Mouse (Mus musculus) heart, embryonic 11.5 days (tissue): ENCODE results near the gene Capn11. TPM values are rescaled to one million over a fixed set of nuclear protein-coding genes. Genes with fewer than 3 reads are reported as not detected.

ENCODE experiments used
- ATAC-seq: fragments of 200-750 bp; cut with Nextera tagmentation; replicated peaks from 2 replicates; pipeline ENCODE4 v1.8.0; 2017; ENCODE audit warnings: moderate library complexity; ENCODE audit not compliant: insufficient number of reproducible peaks, low FRiP score, low TSS enrichment
- H3K27ac ChIP-seq: fragments of 300-500 bp; sonication (generic); 2 replicates; pipeline ENCODE4 v1.5.1; 2014; ENCODE audit warnings: mild to moderate bottlenecking, low read depth, low read length
- H3K27me3 ChIP-seq: fragments of 300-500 bp; sonication (generic); 2 replicates; pipeline ENCODE4 v1.6.1; 2014; ENCODE audit warnings: mild to moderate bottlenecking, low read length, mixed read lengths; ENCODE audit not compliant: control insufficient read depth, insufficient read depth
- H3K36me3 ChIP-seq: fragments of 300-500 bp; sonication (generic); 2 replicates; pipeline ENCODE4 v1.6.1; 2014; ENCODE audit warnings: mild to moderate bottlenecking, low read length, moderate library complexity, mixed read lengths; ENCODE audit not compliant: control insufficient read depth, insufficient read depth
- H3K4me1 ChIP-seq: fragments of 300-500 bp; sonication (generic); 2 replicates; pipeline ENCODE4 v1.6.1; 2014; ENCODE audit warnings: low read length; ENCODE audit not compliant: control insufficient read depth, insufficient read depth
- H3K4me2 ChIP-seq: fragments of 300-500 bp; sonication (generic); 2 replicates; pipeline ENCODE4 v1.6.1; 2014; ENCODE audit warnings: mild to moderate bottlenecking, moderate library complexity
- H3K4me3 ChIP-seq: fragments of 300-500 bp; sonication (generic); 2 replicates; pipeline ENCODE4 v1.5.1; 2014; ENCODE audit warnings: low read depth, low read length
- H3K9ac ChIP-seq: fragments of 300-500 bp; sonication (generic); 2 replicates; pipeline ENCODE4 v1.6.1; 2014; ENCODE audit warnings: mild to moderate bottlenecking, low read depth, low read length, moderate library complexity
- H3K9me3 ChIP-seq: fragments of 300-500 bp; sonication (generic); replicated peaks from 2 replicates; pipeline ENCODE4 v1.6.1; 2016; ENCODE audit warnings: low read length; ENCODE audit not compliant: control insufficient read depth
- WGBS: fragments of 180-500 bp; shearing (Covaris S2); extraction: QIAGEN DNeasy Blood & Tissue Kit; methylation state at CpG from one replicate; pipeline ENCODE4 v1.1.7; 2014; ENCODE audit not compliant: insufficient replicate concordance; 5-methylcytosine and 5-hydroxymethylcytosine counted together
- polyA plus RNA-seq: library from polyadenylated mRNA; unstranded; fragments of >200 nt; fragmentation: Nextera tagmentation; extraction: Ambion mirVana; gene quantifications from 2 replicates; pipeline ENCODE4 v1.2.1, GENCODE M21; 2014

The Capn11 gene
- 0.32 and 0.52 TPM in 2 replicates for polyA plus RNA-seq

- Histone ChIP-seq H3K4me2 (no peak within 1 kb of the TSS), H3K9ac (no peak within 1 kb of the TSS), H3K27me3 (no peaks in the 10 kb centered on the region), H3K9me3 (no peaks in the 10 kb centered on the region), H3K36me3 (no peaks in the 10 kb centered on the region), H3K4me1 (no peaks in the 10 kb centered on the region), H3K4me3 (no peak within 1 kb of the TSS), H3K27ac (no peak within 1 kb of the TSS)
- no peak for ATAC-seq
- WGBS = 62% methylated on average over 4 of the region's 4 CpGs
Measured at GRCm38 (mm10) chr17:45659225-45659624, at the start of gene Capn11. Gene Capn11, minus strand, starts transcription at chr17:45659325.

GRCm38 (mm10) chr17:45708179-45708578 lies 49.1 kb upstream of the Capn11 start:
- Histone ChIP-seq H3K9me3 (no peaks in the 10 kb centered on the region), H3K4me1 (peaks cover 8% of the 10 kb centered on the region), H3K36me3 (no peaks in the 10 kb centered on the region), H3K4me3 (no peak overlapping the region), H3K4me2 (no peak overlapping the region), H3K9ac (no peak overlapping the region), H3K27ac (no peak overlapping the region), H3K27me3 (0 out of 2 replicates have a peak, but pooled peaks cover 2% of the 10 kb centered on the region)
- 74% methylated on average over 8 of the region's 8 CpGs for WGBS
- no peak for ATAC-seq

- Histone ChIP-seq H3K4me3 (no peak overlapping the region), H3K4me1 (peaks cover 8% of the 10 kb centered on the region), H3K27me3 (0 out of 2 replicates have a peak, but pooled peaks cover 2% of the 10 kb centered on the region), H3K4me2 (no peak overlapping the region), H3K9me3 (no peaks in the 10 kb centered on the region), H3K36me3 (no peaks in the 10 kb centered on the region), H3K27ac (no peak overlapping the region), H3K9ac (no peak overlapping the region)
- WGBS = 31% methylated on average over 3 of the region's 3 CpGs
- ATAC-seq = no peak
Measured at GRCm38 (mm10) chr17:45707376-45707775, 48.3 kb upstream of the Capn11 start.

GRCm38 (mm10) chr17:45706796-45707195 lies 47.7 kb upstream of the Capn11 start:
- Histone ChIP-seq H3K27ac (no peak overlapping the region), H3K4me1 (peaks cover 8% of the 10 kb centered on the region), H3K9ac (no peak overlapping the region), H3K4me3 (no peak overlapping the region), H3K27me3 (0 out of 2 replicates have a peak, but pooled peaks cover 2% of the 10 kb centered on the region), H3K4me2 (no peak overlapping the region), H3K9me3 (no peaks in the 10 kb centered on the region), H3K36me3 (no peaks in the 10 kb centered on the region)
- 71% methylated on average over 5 of the region's 5 CpGs for WGBS
- no peak for ATAC-seq

GRCm38 (mm10) chr17:45703187-45703586 lies 44.1 kb upstream of the Capn11 start:
- Histone ChIP-seq H3K36me3 (peaks cover 4% of the 10 kb centered on the region; the same call in 1 of the 2 replicates), H3K4me2 (no peak overlapping the region), H3K9ac (no peak overlapping the region), H3K4me3 (no peak overlapping the region), H3K9me3 (no peaks in the 10 kb centered on the region), H3K4me1 (0 out of 2 replicates have a peak, but pooled peaks cover 13% of the 10 kb centered on the region), H3K27ac (no peak overlapping the region), H3K27me3 (no peaks in the 10 kb centered on the region)
- ATAC-seq = no peak
- WGBS = 69% methylated on average over 7 of the region's 7 CpGs

GRCm38 (mm10) chr17:45702254-45702653 lies 43.1 kb upstream of the Capn11 start:
- no peaks in the 10 kb centered on the region for H3K9me3 ChIP-seq
- no peak for ATAC-seq
- no peaks in the 10 kb centered on the region for H3K27me3 ChIP-seq
- peaks cover 5% of the 10 kb centered on the region; the same call in 1 of the 2 replicates for H3K36me3 ChIP-seq
- WGBS = 59% methylated on average over 4 of the region's 4 CpGs
- no peak overlapping the region for H3K4me2 ChIP-seq
- H3K9ac ChIP-seq = no peak overlapping the region
- H3K4me1 ChIP-seq = 0 out of 2 replicates have a peak, but pooled peaks cover 13% of the 10 kb centered on the region
- no peak overlapping the region for H3K4me3 ChIP-seq
- H3K27ac ChIP-seq = no peak overlapping the region

GRCm38 (mm10) chr17:45701236-45701591 lies 42.1 kb upstream of the Capn11 start:
- 59% methylated on average over 9 of the region's 9 CpGs for WGBS
- Histone ChIP-seq H3K4me1 (0 out of 2 replicates have a peak, but pooled peaks cover 13% of the 10 kb centered on the region), H3K4me3 (no peak overlapping the region), H3K36me3 (peaks cover 5% of the 10 kb centered on the region; the same call in 1 of the 2 replicates), H3K9ac (peak overlapping the region; percentile 48), H3K4me2 (no peak overlapping the region), H3K27me3 (no peaks in the 10 kb centered on the region), H3K27ac (peak overlapping the region; percentile 48), H3K9me3 (no peaks in the 10 kb centered on the region)
- no peak for ATAC-seq

- ATAC-seq = 0 out of 2 replicates have a peak, but pooled peaks have one; percentile 41
- no peaks in the 10 kb centered on the region for H3K27me3 ChIP-seq
- H3K4me3 ChIP-seq = no peak overlapping the region
- H3K4me2 ChIP-seq = no peak overlapping the region
- H3K36me3 ChIP-seq = peaks cover 5% of the 10 kb centered on the region; the same call in 1 of the 2 replicates
- H3K4me1 ChIP-seq = peaks cover 13% of the 10 kb centered on the region; the same call in 1 of the 2 replicates
- peak overlapping the region; percentile 48; the same call in 1 of the 2 replicates for H3K9ac ChIP-seq
- 40% methylated on average over 12 of the region's 16 CpGs for WGBS
- H3K27ac ChIP-seq = peak overlapping the region; percentile 48
- H3K9me3 ChIP-seq = no peaks in the 10 kb centered on the region
Measured at GRCm38 (mm10) chr17:45700496-45701235, 41.5 kb upstream of the Capn11 start.
